Mouse (Mus musculus): ENCODE measurements at regions not wholly inside any gene's neighbourhood (a gene's known extent, or its start where the extent isn't known, plus 50 kb on each side); places are given as distances from the start of the nearest gene placed in this dataset.

GRCm38 (mm10) chr3:150637544-150637943 is 800.1 kb upstream of the Adgrl4 start:
- no peak for TF ChIP-seq POLR2A (IDR thresholded peaks at IDR 0.05; ENCODE audit: insufficient read depth, low read depth, low read length)
- TF ChIP-seq CTCF (IDR thresholded peaks at IDR 0.05; ENCODE audit: insufficient read depth, low read depth, low read length) = no peak
